Mouse (Mus musculus): Measurements from ENCODE around the gene Orai1.
A peak's percentile ranks its signal among the peaks of the same experiment; 100 is the strongest.

Gene Orai1

GRCm38 (mm10) chr5:122997205-122998204 is 17.4 kb upstream of the Orai1 start:
- no peak for DNase-seq

- DNase-seq = no peak
Measured at GRCm38 (mm10) chr5:123000901-123001300, 14.0 kb upstream of the Orai1 start.

- no peak for DNase-seq
Measured at GRCm38 (mm10) chr5:123005716-123006592, 8.9 kb upstream of the Orai1 start.

GRCm38 (mm10) chr5:123008877-123009493 is 5.9 kb upstream of the Orai1 start:
- no peak for DNase-seq

GRCm38 (mm10) chr5:123009873-123010272 is 5.0 kb upstream of the Orai1 start:
- no peak for DNase-seq

GRCm38 (mm10) chr5:123010806-123011205 is 4.1 kb upstream of the Orai1 start:
- no peak for DNase-seq

GRCm38 (mm10) chr5:123011705-123012104 is 3.2 kb upstream of the Orai1 start:
- no peak for DNase-seq

GRCm38 (mm10) chr5:123013599-123014315 is 1.1 kb upstream of the Orai1 start:
- DNase-seq = peak; percentile 80

GRCm38 (mm10) chr5:123015915-123016314 is 1.0 kb downstream of the Orai1 start:
- DNase-seq = no peak

GRCm38 (mm10) chr5:123017504-123017903 is 2.6 kb downstream of the Orai1 start:
- peak; percentile 31 for DNase-seq

GRCm38 (mm10) chr5:123019336-123020016 is 4.6 kb downstream of the Orai1 start:
- DNase-seq = no peak

GRCm38 (mm10) chr5:123020426-123020825 is 5.6 kb downstream of the Orai1 start:
- no peak for DNase-seq

GRCm38 (mm10) chr5:123021438-123021837 is 6.6 kb downstream of the Orai1 start:
- DNase-seq = no peak

GRCm38 (mm10) chr5:123023049-123023448 is 8.2 kb downstream of the Orai1 start:
- DNase-seq = no peak

- no peak for DNase-seq
Measured at GRCm38 (mm10) chr5:123024312-123024711, 9.4 kb downstream of the Orai1 start.

- no peak for DNase-seq
Measured at GRCm38 (mm10) chr5:123024965-123025573, 10.2 kb downstream of the Orai1 start.

- peak; percentile 34 for DNase-seq
Measured at GRCm38 (mm10) chr5:123026414-123026813, 11.5 kb downstream of the Orai1 start.

GRCm38 (mm10) chr5:123027436-123027835 is 12.6 kb downstream of the Orai1 start:
- peak; percentile 33 for DNase-seq

- no peak for DNase-seq
Measured at GRCm38 (mm10) chr5:123029729-123030128, 14.9 kb downstream of the Orai1 start.

GRCm38 (mm10) chr5:123031312-123031711 is 16.4 kb downstream of the Orai1 start:
- no peak for DNase-seq

- DNase-seq = no peak
Measured at GRCm38 (mm10) chr5:123033646-123034160, 18.8 kb downstream of the Orai1 start.

All from kidney, postnatal 10 days (tissue).